Mouse (Mus musculus): Measurements from ENCODE around the gene Serpina12.

- TF ChIP-seq GATA2 (IDR thresholded peaks at IDR 0.05; ENCODE audit: borderline replicate concordance, low read depth, low read length) (no peak), TAL1 (conservative IDR thresholded peaks at IDR 0.05; ENCODE audit: low read depth, low read length) (no peak), CTCF (IDR thresholded peaks at IDR 0.05; ENCODE audit: low read depth, low read length) (no peak), POLR2AphosphoS5 (IDR thresholded peaks at IDR 0.05; ENCODE audit: insufficient replicate concordance, low read depth, low read length) (no peak)
Measured at GRCm38 (mm10) chr12:103992945-103993344, 51.3 kb downstream of the Serpina12 start.

Measured in G1E (cell line).